Mouse (Mus musculus): ENCODE measurements around the gene Plekho2.

The Plekho2 gene

GRCm38 (mm10) chr9:65586406-65587269 is 6.8 kb upstream of the Plekho2 start, which contains the start of gene Pif1:
Gene Pif1, plus strand, starts transcription at chr9:65587160.
- peak; percentile 84 to 95 for DNase-seq (ENCODE audit: inconsistent age in 2 of 2, low spot score in 1 of 2)

- DNase-seq (ENCODE audit: inconsistent age in 2 of 2, low spot score in 1 of 2), result no peak
Observed at GRCm38 (mm10) chr9:65583045-65583444, 3.2 kb upstream of the Plekho2 start.

- DNase-seq (ENCODE audit: inconsistent age in 2 of 2, low spot score in 1 of 2), result peak; percentile 88 to 96
Observed at GRCm38 (mm10) chr9:65580401-65581256, 789 bp upstream of the Plekho2 start.

- peak; percentile 70 to 89 for DNase-seq (ENCODE audit: inconsistent age in 2 of 2, low spot score in 1 of 2)
Observed at GRCm38 (mm10) chr9:65578801-65579249, 1.0 kb downstream of the Plekho2 start.

GRCm38 (mm10) chr9:65577511-65578196 is 2.2 kb downstream of the Plekho2 start:
- peak in 1 of 2 experiments; percentile 68 for DNase-seq (ENCODE audit: inconsistent age in 2 of 2, low spot score in 1 of 2)

- DNase-seq (ENCODE audit: inconsistent age in 2 of 2, low spot score in 1 of 2), result peak; percentile 58 to 86
Observed at GRCm38 (mm10) chr9:65576861-65577510, 2.9 kb downstream of the Plekho2 start.

- peak in 1 of 2 experiments; percentile 73 for DNase-seq (ENCODE audit: inconsistent age in 2 of 2, low spot score in 1 of 2)
Observed at GRCm38 (mm10) chr9:65575393-65576196, 4.2 kb downstream of the Plekho2 start.

- DNase-seq (ENCODE audit: inconsistent age in 2 of 2, low spot score in 1 of 2), result peak in 1 of 2 experiments; percentile 32
Observed at GRCm38 (mm10) chr9:65574513-65575392, 5.1 kb downstream of the Plekho2 start.

- DNase-seq (ENCODE audit: inconsistent age in 2 of 2, low spot score in 1 of 2), result no peak
Observed at GRCm38 (mm10) chr9:65572837-65573236, 7.0 kb downstream of the Plekho2 start.

GRCm38 (mm10) chr9:65569491-65569971 is 10.3 kb downstream of the Plekho2 start:
- DNase-seq (ENCODE audit: inconsistent age in 2 of 2, low spot score in 1 of 2), result peak; percentile 51 to 83

- DNase-seq (ENCODE audit: inconsistent age in 2 of 2, low spot score in 1 of 2), result no peak
Observed at GRCm38 (mm10) chr9:65568787-65569186, 11.1 kb downstream of the Plekho2 start.

- no peak for DNase-seq (ENCODE audit: inconsistent age in 2 of 2, low spot score in 1 of 2)
Observed at GRCm38 (mm10) chr9:65564698-65565097, 15.1 kb downstream of the Plekho2 start.

- no peak for DNase-seq (ENCODE audit: inconsistent age in 2 of 2, low spot score in 1 of 2)
Observed at GRCm38 (mm10) chr9:65563073-65563472, 16.8 kb downstream of the Plekho2 start.

GRCm38 (mm10) chr9:65562081-65562506 is 17.7 kb downstream of the Plekho2 start:
- DNase-seq (ENCODE audit: inconsistent age in 2 of 2, low spot score in 1 of 2), result peak; percentile 61 to 77

GRCm38 (mm10) chr9:65561016-65561415 is 18.8 kb downstream of the Plekho2 start:
- peak; percentile 67 to 80 for DNase-seq (ENCODE audit: inconsistent age in 2 of 2, low spot score in 1 of 2)

- no peak for DNase-seq (ENCODE audit: inconsistent age in 2 of 2, low spot score in 1 of 2)
Observed at GRCm38 (mm10) chr9:65558806-65559205, 21.0 kb downstream of the Plekho2 start.

GRCm38 (mm10) chr9:65556979-65557378 is 22.9 kb downstream of the Plekho2 start:
- DNase-seq (ENCODE audit: inconsistent age in 2 of 2, low spot score in 1 of 2), result no peak

- no peak for DNase-seq (ENCODE audit: inconsistent age in 2 of 2, low spot score in 1 of 2)
Observed at GRCm38 (mm10) chr9:65556349-65556748, 23.5 kb downstream of the Plekho2 start.

All from adrenal gland, adult (tissue).